Mouse (Mus musculus) right cerebral cortex, postnatal 10 days (tissue): ENCODE results near the gene Nrxn1.

ENCODE experiments used
- DNase-seq, 2 experiments: peaks; one replicate each; pipeline ENCODE4 v3.0.0; 2021; ENCODE audit warnings: low spot score in 2 of 2

Nrxn1 gene

DNA sequence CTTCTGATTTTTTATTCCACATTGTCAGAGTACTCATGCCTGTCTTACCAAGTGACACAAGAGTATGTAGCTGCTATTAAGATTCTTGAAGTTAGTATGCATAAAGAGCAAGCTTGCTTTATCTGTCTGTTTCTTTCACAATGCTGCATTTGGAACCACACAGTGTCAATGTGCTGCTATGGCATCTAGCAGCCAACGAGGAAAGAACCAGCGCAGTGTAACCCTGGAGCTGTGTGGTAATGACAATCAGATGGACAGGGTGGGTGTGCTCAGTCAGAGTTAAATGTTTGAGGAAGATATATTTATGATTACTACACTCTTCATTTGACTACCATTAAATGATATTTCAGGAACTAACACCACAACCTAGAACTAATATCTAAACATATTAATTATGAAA, 102.1 kb downstream of the Nrxn1 start:
- no peak for DNase-seq

- peak; percentile 25 to 28 for DNase-seq
Observed at GRCm38 (mm10) chr17:90962904-90963531, 129.9 kb downstream of the Nrxn1 start.

DNA sequence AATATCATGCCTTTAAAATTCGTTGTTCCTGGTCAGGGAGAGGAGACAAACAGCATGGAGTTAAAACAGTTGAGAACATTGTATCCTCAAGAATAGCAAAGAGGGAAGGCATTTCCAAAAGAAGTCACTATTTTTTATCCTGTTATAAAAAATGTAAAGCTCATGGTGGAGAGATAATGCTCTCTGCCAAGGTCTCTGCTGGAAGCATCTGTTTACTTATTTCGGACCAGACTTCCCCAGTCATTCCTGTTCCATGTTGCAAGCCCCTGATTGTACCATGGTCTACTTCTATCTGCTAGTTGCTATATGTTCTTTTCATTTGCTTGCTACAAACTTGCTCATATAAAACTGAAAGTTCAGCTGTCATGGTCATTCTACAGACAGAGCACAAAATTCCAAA, 137.7 kb downstream of the Nrxn1 start:
- no peak for DNase-seq

- no peak for DNase-seq
Observed at GRCm38 (mm10) chr17:90934929-90935328, 157.9 kb downstream of the Nrxn1 start.

GRCm38 (mm10) chr17:90913320-90913719, 179.6 kb downstream of the Nrxn1 start:
- DNase-seq: no peak

DNA sequence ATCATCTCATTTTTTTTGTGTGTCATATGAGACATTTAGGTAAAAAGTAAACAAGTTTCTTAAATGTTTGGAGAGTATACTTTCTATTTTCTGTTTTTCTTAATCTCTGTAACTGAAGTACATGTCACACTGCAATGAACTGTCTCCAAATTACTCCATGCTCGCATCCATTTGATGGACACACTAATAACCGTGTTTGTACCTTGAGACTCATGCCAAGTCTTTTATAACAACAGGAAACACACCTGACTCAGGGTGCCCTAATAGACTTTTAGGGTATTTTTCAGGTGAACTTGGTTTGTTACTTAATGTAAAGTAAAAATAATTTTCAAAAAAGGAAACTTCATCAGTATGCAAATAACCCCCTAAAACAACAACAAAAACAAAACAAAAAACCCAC, 180.1 kb downstream of the Nrxn1 start:
- DNase-seq: no peak

DNA sequence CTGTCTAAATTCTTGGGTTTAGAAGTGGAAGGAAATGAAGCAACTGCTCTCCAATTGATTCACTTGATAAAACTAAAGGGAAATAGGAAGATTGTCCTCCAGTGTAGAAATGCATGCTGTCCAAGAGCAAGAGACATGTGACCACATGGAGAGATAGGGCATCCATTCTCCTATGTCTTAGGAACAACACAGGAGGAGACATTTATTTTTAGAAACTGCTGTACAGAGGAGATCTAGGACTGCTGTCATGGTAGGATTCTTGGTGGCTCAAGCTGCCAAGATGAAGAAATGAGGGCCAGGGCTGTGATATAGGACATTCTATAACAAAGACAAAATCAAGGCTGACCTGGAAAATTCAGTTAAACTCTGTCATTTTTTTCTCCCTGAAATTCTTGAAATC, 180.5 kb downstream of the Nrxn1 start:
- DNase-seq: no peak

- DNase-seq: no peak
Observed at GRCm38 (mm10) chr17:90906118-90907093, 186.5 kb downstream of the Nrxn1 start.

GRCm38 (mm10) chr17:90905143-90905542, 187.7 kb downstream of the Nrxn1 start:
- no peak for DNase-seq

DNA sequence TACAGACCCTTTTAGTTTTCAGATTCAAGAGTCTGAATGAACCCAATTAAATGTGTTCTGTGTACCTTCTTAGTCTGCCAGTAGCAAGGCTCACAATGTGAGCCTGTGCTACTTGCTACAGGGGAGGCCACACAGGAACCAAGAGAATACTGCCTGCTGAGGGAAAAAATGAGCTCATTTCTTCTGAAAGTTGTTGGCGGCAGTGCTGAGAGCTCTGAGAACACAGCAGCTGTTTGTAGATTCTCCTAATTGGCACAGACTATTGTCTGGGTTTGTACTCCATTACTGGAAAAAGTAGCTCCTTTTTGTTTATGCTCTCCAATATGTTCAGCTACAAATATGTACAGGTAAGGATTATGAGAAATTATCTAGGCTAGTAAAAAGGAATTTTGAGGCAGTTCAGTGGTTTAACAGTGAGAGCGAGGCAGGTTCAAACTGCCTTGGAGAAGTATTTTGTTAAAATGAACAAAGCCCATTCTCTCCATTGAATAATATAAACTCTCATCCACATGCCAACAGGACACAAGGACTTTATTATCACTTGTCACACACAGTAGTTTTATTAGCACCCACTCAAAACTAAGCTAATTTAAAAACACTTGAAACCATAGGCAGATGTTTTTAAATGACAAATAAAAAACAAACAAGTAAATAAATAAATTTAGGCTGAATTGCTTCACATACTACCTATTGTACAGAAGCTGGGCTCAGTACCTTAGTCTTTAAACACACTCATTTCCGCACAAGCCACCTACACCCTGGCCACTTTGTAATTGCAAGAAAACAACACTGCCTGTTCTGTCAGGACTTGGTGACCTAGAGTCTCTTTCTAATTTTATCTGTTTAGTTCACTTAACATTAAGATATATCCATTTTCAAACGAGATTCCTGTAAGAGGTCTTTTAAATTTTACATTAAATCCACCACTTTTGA, 200.3 kb downstream of the Nrxn1 start:
- DNase-seq: peak; percentile 70 to 85

DNA sequence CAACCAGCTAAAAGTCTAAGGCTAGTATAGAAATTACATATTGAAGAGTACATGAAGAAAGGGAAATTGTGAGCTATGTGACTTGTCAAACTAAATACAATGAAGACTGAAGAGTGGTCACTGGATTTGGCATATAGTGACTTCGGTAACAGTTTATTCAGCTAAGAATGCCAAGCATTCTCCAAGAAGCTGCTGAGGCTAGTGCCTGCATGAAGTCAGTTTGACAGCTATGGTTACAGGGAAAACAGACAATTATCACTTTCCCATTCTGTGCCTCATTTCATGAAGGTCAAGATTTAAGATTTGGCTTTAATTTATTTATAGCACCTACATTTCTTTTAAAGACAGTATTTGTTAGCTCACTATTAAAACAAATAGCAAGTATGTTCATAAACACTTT, 201.2 kb downstream of the Nrxn1 start:
- no peak for DNase-seq

- DNase-seq: no peak
Observed at GRCm38 (mm10) chr17:90857225-90857624, 235.6 kb downstream of the Nrxn1 start.

DNA sequence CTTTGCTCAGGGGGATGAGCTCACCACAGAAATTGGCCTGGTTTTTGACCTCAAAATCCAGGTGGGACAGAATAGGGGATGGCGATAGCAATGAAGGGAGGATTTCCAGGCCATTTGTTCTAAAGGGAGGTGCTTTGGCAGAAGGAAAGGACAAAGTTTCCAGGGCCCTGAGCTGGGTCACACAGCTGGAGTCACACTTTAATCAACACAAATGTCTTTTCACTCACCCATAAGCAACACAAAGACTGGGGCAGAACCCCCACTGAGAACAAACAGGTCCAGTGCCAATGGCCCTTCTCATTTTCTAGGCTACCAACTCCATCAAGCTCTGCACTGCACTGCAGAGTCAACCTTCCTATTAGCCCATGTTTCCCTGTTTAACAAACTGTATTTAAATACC, 249.0 kb downstream of the Nrxn1 start:
- DNase-seq: no peak

DNA sequence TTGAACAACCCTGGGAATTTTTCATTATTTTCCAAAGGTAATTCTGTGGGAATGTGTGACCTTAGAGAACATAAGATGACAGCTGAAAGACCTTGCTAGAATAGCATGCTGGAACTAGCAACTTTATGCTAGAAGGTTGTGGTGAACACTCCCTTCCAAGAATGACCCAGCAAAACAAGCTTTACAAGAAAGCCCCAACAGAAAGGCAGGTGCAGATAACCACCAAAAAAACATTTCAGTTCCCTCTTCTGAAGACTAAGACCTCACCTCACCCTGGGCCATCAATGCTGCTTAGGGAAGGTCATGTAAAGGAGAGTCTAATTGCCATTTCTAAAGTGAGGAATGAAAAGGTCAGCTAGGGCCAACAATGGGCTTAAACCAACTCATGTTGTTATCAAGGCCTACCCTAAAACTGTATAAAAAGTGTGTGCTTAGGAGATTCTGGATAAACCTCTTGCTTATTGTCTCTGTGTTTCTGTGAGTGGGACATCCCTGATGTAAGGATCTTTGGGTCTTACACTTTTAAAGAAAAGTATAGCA, 249.7 kb downstream of the Nrxn1 start:
- DNase-seq: no peak

DNA sequence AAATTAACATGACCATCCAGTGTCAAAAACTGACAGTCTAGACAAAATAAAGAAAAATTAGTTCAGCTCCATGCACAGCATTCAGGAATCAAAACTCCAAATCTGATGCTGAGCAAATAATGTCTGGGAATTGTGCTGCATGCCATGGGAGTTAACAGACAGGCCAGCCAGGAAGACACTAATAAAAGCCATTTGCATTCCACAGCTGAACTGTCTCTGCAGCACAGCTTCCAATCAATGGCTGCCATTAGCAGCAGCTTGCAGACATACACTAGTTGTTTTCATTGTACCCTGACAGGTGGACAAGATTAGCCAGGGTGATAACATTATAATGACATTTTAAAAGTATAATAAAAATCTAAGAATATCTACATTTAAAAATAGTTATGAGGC, 255.9 kb downstream of the Nrxn1 start:
- no peak for DNase-seq

- no peak for DNase-seq
Observed at GRCm38 (mm10) chr17:90836154-90837021, 256.5 kb downstream of the Nrxn1 start.

DNA sequence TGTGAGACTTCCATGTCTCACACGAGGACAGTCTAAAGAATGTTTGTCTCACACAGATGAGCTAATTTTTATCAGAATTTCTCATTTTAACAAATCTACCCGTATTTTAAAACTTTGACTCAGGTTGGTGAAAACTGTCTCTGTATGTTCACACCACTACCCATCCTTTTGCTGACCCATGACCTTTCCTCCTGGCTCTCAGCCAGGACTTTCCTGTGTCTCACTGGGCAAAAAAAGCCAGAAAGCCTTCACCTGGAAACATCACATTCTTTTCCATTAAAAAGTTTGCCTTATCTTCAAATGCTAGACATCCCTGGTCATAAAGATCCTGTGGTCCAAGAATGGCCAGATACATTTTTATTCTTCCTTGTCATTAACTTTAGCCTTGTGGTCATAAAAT, 274.5 kb downstream of the Nrxn1 start:
- peak in 1 of 2 experiments; percentile 36 for DNase-seq

GRCm38 (mm10) chr17:90817898-90818297, 275.0 kb downstream of the Nrxn1 start:
- no peak for DNase-seq

DNA sequence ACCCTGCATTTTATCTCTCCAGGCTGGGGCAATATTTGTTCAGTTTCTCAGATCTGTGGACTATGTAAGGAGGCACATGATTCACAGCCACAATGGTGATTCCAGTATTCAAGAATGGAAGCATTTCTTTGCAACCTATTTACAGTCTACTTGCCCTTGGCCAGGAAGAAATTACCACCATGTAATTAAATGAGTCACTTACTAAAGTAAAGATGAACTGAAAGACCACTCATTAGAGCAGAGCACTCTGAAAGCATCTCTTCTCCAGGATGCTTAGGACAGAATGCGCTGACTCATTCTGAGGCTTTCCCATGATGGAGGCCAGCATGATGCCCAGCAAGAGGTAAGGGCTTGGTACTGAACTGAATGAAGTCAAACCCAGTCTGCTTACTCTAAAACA, 277.6 kb downstream of the Nrxn1 start:
- DNase-seq: no peak

GRCm38 (mm10) chr17:90813760-90814159, 279.1 kb downstream of the Nrxn1 start:
- DNase-seq: no peak

DNA sequence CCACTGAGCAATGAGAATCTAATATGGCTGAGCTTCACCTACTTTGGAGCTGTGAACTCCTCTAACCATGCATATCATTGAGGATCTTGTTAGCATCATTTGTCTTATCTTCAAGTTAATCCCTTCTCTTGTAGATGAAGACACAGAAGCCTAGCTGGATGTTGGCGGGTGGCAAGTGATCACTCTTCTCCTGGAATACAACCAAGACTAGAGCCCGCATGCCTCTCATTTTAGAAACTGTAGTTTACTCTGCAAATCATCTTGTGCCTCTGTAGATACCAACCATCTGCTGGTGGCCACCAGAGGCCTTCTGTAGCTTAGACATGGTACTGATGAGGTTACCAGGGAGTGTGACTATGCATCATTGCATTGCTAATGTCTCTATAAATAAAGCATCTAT, 280.4 kb downstream of the Nrxn1 start:
- DNase-seq: no peak
